Mouse (Mus musculus): ENCODE results near the gene Cdc25b.

Gene Cdc25b

DNA sequence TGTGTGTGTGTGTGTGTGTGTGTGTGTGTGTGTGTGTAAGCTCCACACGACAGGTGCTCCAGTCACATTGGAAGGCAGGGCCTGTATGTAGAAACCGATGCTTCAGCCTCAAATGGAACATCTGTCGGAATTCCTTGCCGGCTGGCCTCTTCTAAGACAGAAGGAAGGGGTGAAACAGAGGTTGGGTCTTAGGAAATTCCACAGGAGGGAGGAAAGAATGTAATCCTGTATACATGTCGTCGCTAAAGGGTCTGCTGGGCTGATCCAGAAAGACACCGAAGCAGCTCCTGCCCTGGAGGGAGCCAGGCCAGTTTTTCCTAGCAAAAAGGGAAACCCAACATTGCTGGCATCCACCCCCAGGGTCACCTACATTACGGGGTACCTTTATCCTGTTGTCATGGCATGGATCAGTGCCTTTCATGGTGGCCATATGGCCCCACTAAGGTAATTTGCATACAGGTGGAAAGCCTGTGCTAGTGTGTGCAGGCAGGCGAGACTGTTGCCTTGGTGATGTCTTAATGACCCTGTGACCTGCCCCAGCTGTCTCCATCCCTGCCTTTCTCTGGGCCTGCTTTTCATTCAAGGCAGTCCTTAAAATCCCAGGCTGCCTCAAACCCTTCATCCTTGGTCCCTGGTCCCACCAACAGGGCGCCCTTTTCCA, 3.7 kb downstream of the Cdc25b start:
- DNase-seq (ENCODE audit: low spot score), result no peak

DNA sequence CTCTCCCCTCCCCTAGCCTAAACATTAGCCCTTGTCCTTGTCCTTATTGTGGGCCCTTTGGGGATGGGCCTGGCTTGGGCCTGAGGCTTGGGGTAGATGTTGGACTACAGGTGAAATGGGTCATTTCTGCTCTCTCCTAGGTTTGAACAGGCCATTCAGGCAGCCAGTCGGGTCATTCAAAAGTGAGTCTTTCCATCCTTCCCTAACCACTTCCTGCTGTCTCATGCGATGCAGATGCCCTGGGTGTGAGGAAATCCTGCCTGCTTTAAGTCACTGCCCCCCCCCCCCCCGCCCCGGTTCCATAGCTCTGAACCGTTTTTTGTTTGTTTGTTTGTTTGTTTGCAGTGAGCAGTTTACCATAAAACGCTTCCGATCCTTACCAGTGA, 4.2 kb downstream of the Cdc25b start:
- DNase-seq (ENCODE audit: low spot score), result no peak

DNA sequence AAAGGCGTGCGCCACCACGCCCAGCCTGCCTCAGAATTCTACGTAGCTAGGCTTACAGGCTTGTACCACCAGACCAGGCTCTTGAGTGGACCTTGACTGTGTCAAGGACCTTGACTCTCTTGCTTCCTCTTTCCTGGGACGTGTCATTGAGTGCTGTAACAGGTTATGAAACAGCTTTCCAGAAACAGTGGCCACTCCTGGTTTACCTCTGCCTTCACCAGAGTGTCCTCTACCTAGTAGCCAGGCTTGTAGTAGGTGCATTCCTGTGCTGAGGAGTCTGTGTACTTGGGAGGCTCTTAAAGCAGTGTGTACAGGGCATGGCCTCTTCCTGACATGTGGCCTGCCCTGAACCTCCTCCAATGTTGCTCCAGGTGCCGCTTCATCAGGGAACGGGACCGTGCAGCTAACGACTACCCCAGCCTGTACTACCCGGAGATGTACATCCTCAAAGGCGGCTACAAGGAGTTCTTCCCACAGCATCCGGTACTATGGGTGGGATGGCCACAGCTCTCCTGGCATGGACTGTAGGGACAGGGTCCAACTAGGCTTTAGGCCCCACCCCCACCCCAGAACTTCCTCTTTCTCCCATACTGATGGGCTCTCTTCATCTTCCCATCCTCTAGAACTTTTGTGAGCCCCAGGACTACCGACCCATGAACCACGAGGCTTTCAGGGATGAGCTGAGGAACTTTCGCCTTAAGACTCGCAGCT, 10.0 kb downstream of the Cdc25b start:
- DNase-seq (ENCODE audit: low spot score), result no peak

DNA sequence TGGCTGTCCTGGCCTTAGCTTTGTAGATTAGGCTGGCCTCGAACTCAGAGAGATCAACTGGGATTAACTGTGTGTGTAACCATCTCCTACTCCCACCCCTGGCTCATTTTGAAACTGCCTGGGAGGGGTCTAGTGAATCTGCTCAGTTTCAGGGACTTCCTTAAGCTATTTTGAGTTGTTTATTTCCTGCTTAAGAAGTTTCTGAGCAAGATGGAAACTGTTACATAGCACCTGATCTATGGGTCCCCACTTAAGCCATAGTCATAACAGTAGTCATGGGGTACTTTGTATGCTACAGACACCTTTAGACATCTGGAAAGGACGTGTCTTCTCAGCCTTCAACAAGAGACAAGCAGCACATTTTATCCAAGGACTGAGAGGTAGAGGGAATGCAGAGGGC, 14.0 kb downstream of the Cdc25b start:
- no peak for DNase-seq (ENCODE audit: low spot score)

DNA sequence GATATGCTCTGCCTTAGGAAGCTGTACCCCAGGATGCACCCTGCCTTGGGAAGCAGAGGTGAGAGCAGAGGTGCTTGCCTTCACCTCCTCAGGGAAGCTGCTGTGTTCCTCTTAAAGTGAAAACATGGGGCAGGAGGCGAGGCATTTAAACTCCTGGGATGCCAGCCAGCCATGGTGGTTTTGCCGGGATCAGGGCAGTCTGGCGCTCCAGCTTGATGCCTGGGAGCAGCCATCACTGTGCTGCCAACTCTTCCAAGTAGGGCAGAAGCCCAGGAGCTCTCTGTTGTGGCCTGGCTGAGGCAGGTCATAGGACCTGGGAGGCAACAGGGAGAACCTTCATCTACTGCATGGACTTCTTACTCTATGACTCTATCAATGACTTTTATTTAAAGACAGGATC, 14.5 kb downstream of the Cdc25b start:
- DNase-seq (ENCODE audit: low spot score), result no peak

GRCm38 (mm10) chr2:131203816-131204409, 17.2 kb downstream of the Cdc25b start:
- DNase-seq (ENCODE audit: low spot score), result no peak

- DNase-seq (ENCODE audit: low spot score), result peak; percentile 88
Observed at GRCm38 (mm10) chr2:131204410-131204981, 17.7 kb downstream of the Cdc25b start.

- DNase-seq (ENCODE audit: low spot score), result no peak
Observed at GRCm38 (mm10) chr2:131205521-131206182, 18.9 kb downstream of the Cdc25b start.

GRCm38 (mm10) chr2:131206778-131207177, 20.0 kb downstream of the Cdc25b start, which contains the start of gene Ap5s1:
TSS of gene Ap5s1 (plus strand) at chr2:131207078.
- DNase-seq (ENCODE audit: low spot score), result no peak

DNA sequence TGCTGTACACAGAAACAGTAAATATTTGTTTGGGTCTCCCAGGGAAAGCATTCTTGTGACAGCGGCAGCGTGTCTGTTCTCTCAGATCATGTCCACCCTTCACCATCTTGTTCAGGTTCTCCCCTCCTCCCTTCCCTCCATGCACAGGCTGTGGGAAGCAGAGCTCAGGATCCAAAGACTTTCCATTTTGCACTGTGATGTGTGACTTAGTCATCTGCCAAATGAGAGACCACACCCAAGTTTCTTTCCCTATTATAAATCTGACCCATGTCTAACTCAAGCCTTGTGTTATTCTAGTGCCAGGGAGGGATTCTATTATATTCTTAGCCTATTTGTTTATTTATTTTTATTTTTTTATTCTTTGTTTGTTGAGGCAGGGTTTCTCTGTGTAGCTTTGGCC, 21.6 kb downstream of the Cdc25b start:
- DNase-seq (ENCODE audit: low spot score), result no peak

- no peak for DNase-seq (ENCODE audit: low spot score)
Observed at GRCm38 (mm10) chr2:131209125-131209795, 22.5 kb downstream of the Cdc25b start.

DNA sequence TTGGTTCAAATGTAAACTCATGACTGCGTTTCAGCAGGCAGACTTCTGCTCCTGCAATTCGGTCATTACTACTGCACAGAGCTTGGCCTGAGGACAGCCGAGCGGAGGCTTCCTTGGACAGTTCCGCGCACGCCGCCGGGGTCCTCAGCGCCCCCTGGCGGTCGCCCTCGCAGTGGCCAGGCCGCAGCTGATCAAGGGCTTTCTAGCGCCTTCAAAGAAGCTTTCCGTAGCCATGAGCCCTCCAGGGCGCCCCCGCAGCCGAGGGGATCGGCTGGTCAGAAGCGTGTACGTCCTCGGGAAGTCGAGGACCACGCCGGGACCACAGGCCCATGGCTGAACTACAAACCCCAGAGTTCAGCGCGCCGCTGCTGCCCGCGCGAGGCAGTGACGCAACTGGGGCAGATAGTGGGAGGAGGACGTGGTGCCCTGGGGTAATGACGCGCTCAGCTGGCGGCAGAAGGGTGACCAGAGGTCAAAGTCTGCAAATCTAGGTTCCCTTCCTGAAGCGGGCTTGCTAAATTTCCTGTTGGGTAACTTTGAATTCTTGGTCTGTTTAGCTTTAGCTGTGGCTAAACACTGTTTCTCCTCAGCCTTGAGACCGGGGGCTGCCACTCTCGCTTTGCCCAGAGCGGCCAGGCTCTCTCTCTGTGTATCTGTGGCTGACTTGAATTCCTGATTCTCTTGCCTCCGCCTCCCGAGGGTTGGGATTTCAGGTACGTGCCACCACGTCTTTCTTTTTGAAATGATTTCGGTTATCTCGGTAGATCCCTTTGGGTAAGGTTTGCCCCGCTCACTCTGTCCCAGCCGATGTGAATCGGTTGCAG, 23.4 kb downstream of the Cdc25b start:
- peak; percentile 92 for DNase-seq (ENCODE audit: low spot score)

GRCm38 (mm10) chr2:131211026-131211615, 24.4 kb downstream of the Cdc25b start:
- DNase-seq (ENCODE audit: low spot score), result no peak

DNA sequence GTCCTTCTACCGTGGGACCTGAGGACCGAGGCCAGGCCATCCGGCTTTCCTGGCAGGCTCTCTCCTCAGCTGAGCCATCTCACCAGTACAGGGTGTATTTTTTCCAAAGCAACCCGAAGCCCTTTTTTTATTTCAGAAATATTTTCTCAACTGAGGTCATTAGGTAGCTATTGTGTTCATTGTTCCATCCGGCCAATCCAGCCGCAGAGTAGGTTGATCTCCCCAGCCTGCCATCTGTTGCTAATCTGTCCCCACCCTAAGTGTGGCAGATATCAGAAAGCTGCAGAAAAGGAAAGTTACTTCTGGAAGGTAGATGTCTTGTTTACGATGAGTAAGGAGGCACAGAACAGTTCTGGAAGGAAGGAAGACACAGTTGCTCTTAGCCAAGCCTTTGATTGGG, 27.0 kb downstream of the Cdc25b start:
- DNase-seq (ENCODE audit: low spot score), result no peak

GRCm38 (mm10) chr2:131215941-131216858, 29.5 kb downstream of the Cdc25b start:
- no peak for DNase-seq (ENCODE audit: low spot score)

- DNase-seq (ENCODE audit: low spot score), result peak; percentile 55
Observed at GRCm38 (mm10) chr2:131220030-131220429, 33.3 kb downstream of the Cdc25b start.

- no peak for DNase-seq (ENCODE audit: low spot score)
Observed at GRCm38 (mm10) chr2:131221853-131222515, 35.2 kb downstream of the Cdc25b start.

GRCm38 (mm10) chr2:131222562-131222961, 35.8 kb downstream of the Cdc25b start:
- no peak for DNase-seq (ENCODE audit: low spot score)

- peak; percentile 75 for DNase-seq (ENCODE audit: low spot score)
Observed at GRCm38 (mm10) chr2:131223569-131223968, 36.8 kb downstream of the Cdc25b start.

Measured in ovary, adult 18-20 months (tissue).